Mouse (Mus musculus): ENCODE results near the gene Cpt1b.

Cpt1b gene

GRCm38 (mm10) chr15:89378831-89379401, 46.7 kb downstream of the Cpt1b start, which contains the start of gene Odf3b:
Gene Odf3b (minus strand): TSS chr15:89379282.
- peak; percentile 52 for DNase-seq

GRCm38 (mm10) chr15:89377938-89378828, 47.5 kb downstream of the Cpt1b start:
- peak; percentile 15 for DNase-seq

DNA sequence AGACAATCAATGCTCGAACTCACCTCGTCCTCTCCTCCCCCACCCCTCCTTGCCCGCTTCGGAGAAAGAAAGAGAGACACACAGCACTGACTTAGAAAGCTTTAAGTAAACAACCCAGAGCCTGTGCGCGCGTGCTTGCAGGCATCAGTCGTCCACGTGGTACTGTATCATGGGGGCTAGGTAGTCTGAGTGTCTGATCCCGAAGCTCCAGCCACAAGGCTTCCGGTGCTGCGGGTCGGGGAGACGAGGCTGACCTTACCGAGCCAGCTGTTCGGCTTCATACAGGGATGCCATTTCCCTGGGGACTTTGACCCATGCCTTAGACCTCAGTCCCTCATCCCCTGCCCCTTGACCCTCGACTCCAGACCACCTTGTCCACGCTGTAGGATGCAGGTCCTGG, 48.3 kb downstream of the Cpt1b start:
- DNase-seq, result no peak

DNA sequence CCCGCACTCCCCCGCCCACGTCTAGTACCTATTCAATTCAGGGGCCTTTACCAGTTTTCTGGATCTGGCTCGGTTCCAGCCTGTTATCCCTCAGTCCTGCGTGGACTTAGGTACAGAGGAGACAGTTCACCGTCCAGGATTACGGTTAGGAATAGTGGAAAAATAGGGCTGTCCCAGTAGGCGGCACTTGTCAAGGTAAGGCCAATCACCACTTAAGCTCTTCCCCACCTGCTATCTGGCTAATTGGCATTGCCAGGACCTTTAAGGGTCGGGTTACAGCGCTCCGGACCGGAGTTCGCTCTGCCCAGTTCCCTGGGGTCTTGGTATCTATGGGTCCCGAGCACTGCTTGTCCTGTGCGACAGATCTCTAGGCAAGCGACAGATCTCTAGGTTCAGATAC, 48.7 kb downstream of the Cpt1b start, which contains the start of gene Tymp:
Gene Tymp (minus strand): TSS at position 83 of the 400 bp plus-strand sequence.
- no peak for DNase-seq

GRCm38 (mm10) chr15:89376040-89376439, 49.6 kb downstream of the Cpt1b start:
- DNase-seq, result no peak

GRCm38 (mm10) chr15:89374801-89375534, 50.7 kb downstream of the Cpt1b start:
- DNase-seq, result no peak

- DNase-seq, result no peak
Observed at GRCm38 (mm10) chr15:89374340-89374739, 51.3 kb downstream of the Cpt1b start.

GRCm38 (mm10) chr15:89373762-89374248, 51.9 kb downstream of the Cpt1b start, which contains the start of gene Sco2:
Gene Sco2 (minus strand): TSS chr15:89373846.
- peak; percentile 97 for DNase-seq

- DNase-seq, result peak; percentile 89
Observed at GRCm38 (mm10) chr15:89373027-89373761, 52.5 kb downstream of the Cpt1b start.

GRCm38 (mm10) chr15:89372536-89372935, 53.1 kb downstream of the Cpt1b start:
- no peak for DNase-seq

DNA sequence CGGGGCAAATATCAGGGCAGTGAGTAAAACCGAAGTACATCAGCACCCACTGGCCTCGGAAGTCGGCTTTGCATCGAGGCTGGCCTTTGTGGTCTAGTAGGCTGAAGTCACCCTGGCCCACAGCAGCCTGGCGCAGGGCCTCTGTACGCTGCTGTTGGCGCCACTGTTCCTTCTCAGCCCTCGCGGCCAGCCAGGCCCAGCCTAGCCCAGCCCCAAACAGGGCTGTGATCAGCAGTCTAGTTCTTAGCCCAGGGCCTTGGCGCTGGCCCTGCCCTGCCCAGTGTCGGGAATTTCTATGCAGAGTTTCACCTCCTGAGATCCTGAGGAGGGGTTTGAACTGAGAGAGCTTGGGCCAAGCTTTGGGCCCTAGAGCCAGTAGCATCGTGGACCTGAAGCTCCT, 53.6 kb downstream of the Cpt1b start:
- no peak for DNase-seq

All from kidney, adult 18-20 months (tissue).